Mouse (Mus musculus) liver, adult 2 months (tissue): ENCODE measurements around the gene Hlf. TPM values are rescaled to one million over a fixed set of nuclear protein-coding genes. Genes with fewer than 3 reads are reported as not detected.

Source experiments
- DNase-seq: peaks from one replicate; pipeline ENCODE4 v3.0.0-alpha.2; 2011; ENCODE audit warnings: low read depth, low spot score; ENCODE audit errors: extremely low read depth
- H3K27ac ChIP-seq: fragments of 200-500 bp; replicated peaks from 2 replicates; pipeline ENCODE4 v1.5.1; 2012; ENCODE audit warnings: low read depth, mild to moderate bottlenecking, control low read depth, inconsistent platforms, low read length; ENCODE audit not compliant: insufficient read depth
- H3K27me3 ChIP-seq: fragments of 200-500 bp; 2 replicates; pipeline ENCODE4 v1.6.1; 2012; ENCODE audit warnings: mild to moderate bottlenecking, moderate library complexity, low read length, inconsistent platforms; ENCODE audit not compliant: control insufficient read depth, insufficient read depth
- H3K36me3 ChIP-seq: fragments of 200-500 bp; 2 replicates; pipeline ENCODE4 v1.6.1; 2012; ENCODE audit warnings: low read length, inconsistent platforms; ENCODE audit not compliant: control insufficient read depth, insufficient read depth
- H3K4me1 ChIP-seq: fragments of 200-500 bp; 2 replicates; pipeline ENCODE4 v1.6.1; 2011; ENCODE audit warnings: low read length; ENCODE audit not compliant: control insufficient read depth, insufficient read depth
- H3K4me3 ChIP-seq: fragments of 200-500 bp; 2 replicates; pipeline ENCODE4 v1.5.1; 2011; ENCODE audit warnings: low read depth, mild to moderate bottlenecking, control low read depth, low read length, moderate library complexity; ENCODE audit not compliant: insufficient read depth
- H3K79me2 ChIP-seq: fragments of 200-500 bp; 2 replicates; pipeline ENCODE4 v1.6.1; 2012; ENCODE audit warnings: inconsistent platforms, mild to moderate bottlenecking, low read length, moderate library complexity; ENCODE audit not compliant: control insufficient read depth, insufficient read depth
- H3K9ac ChIP-seq: fragments of 200-500 bp; 2 replicates; pipeline ENCODE4 v1.6.1; 2012; ENCODE audit warnings: low read depth, mild to moderate bottlenecking, control low read depth, inconsistent platforms, low read length
- CTCF ChIP-seq: fragments of 200-500 bp; IDR thresholded peaks from 2 replicates; pipeline ENCODE4 v1.5.1; 2011; ENCODE audit warnings: low read depth, low read length, control low read depth
- POLR2A ChIP-seq: fragments of 200-500 bp; IDR thresholded peaks from 2 replicates; pipeline ENCODE4 v1.6.1; 2011; ENCODE audit warnings: low read length, control low read depth; ENCODE audit not compliant: insufficient read depth; ENCODE audit errors: extremely low read depth
- WGBS: fragments of 180-500 bp; shearing (Covaris S2); methylation state at CpG from one replicate; pipeline ENCODE4 v1.1.7; 2018; 5-methylcytosine and 5-hydroxymethylcytosine counted together
- polyA plus RNA-seq: library from polyadenylated mRNA; depleted of rRNA; stranded (reverse); fragments of >200 nt; gene quantifications from 2 replicates; pipeline ENCODE4 v1.2.3, GENCODE M21; 2012
- total RNA-seq: library from RNA; depleted of rRNA; stranded (reverse); fragments of >200 nt; gene quantifications from 2 replicates; pipeline ENCODE4 v1.2.3, GENCODE M21; 2014

Hlf gene
- total and polyA plus RNA-seq, 2 experiments: 12.1 to 18.3 TPM

DNA sequence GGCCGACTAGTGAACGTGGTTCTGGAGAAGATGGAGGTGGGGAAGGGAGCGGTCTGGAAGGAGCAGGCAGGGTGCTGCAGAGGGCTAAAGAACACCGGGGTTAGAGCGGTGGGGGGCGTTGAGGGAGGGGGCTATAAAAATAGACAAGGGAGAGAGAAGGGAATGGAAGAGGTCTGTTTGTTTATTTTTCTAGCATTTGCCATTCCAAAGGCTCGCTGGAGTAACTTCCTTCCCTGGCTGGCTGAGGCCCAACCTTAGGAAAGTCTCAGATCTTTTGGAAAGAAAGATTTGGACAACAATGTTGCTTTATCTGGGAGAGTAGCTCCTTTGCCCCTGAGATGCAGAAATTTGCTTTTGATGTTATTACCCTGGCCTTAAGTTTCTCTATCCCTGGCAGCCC, 21.6 kb downstream of the Hlf start:
- DNase-seq: no peak
- 64% methylated on average over 7 of the region's 7 CpGs for WGBS
- Histone ChIP-seq H3K9ac (peak overlapping the region; percentile 37), H3K4me3 (no peak overlapping the region), H3K27me3 (no peaks in the 10 kb centered on the region), H3K79me2 (peaks cover 20% of the 10 kb centered on the region; the same call in 1 of the 2 replicates), H3K36me3 (no peaks in the 10 kb centered on the region), H3K27ac (peak overlapping the region; percentile 90), H3K4me1 (peaks cover 54% of the 10 kb centered on the region)
- TF ChIP-seq POLR2A (no peak), CTCF (no peak)

DNA sequence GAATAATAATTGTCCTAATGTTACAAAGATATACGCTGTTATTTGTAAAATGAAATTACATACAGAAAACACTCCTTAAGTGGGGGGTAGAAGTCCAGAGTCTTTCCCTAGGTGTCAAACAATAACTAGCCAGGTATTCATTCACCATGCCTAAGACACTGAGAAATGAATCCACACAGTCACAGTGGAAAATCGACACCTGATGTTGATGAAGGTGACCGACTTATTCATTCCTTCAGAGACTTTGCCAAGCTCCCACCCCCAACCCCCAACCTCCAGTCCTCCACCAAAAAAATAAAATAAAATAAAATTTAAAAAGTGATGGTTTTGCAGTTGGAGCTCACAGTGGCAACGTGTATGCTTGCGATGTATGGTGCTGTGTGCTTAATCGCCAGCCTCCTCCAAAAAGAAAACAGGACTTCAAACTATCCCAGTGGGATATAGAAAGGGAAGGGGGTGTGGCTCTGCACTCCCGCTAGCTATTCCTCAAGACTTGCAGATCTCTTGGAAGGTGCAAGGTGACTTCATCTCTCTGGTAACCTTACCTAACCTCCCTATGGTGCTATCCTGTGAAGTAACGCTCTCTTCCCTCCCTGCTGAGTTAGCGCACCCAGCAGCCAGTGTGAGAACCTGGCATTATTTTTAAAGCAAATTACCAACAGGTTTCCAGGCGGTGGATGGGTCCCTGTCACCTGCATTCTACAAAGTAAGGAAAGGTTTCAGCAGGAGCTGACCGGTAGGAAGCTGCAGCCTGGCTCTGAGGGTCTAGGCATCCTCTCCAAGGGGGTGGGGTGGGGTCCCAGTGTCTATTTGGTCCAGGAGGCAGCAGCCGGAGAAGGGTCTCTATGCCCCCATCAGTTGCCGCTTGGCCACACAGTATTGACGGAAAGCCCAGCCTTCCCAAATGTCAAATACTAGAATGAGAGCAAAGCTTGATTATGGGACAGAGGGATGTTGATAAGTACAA, 22.5 kb downstream of the Hlf start:
- H3K36me3 ChIP-seq: no peaks in the 10 kb centered on the region
- peak overlapping the region; percentile 26; the same call in 1 of the 2 replicates for H3K27ac ChIP-seq
- 88% methylated on average over 14 of the region's 14 CpGs for WGBS
- no peaks in the 10 kb centered on the region for H3K27me3 ChIP-seq
- H3K79me2 ChIP-seq: peaks cover 20% of the 10 kb centered on the region; the same call in 1 of the 2 replicates
- no peak overlapping the region for H3K4me3 ChIP-seq
- TF ChIP-seq CTCF (no peak), POLR2A (no peak)
- no peak for DNase-seq
- no peak overlapping the region for H3K9ac ChIP-seq
- peaks cover 58% of the 10 kb centered on the region for H3K4me1 ChIP-seq

GRCm38 (mm10) chr11:90364865-90365264, 25.8 kb downstream of the Hlf start:
- WGBS: 79% methylated on average over 7 of the region's 7 CpGs
- TF ChIP-seq CTCF (no peak), POLR2A (no peak)
- H3K27me3 ChIP-seq: no peaks in the 10 kb centered on the region
- peaks cover 7% of the 10 kb centered on the region; the same call in 1 of the 2 replicates for H3K79me2 ChIP-seq
- no peak for DNase-seq
- peaks cover 35% of the 10 kb centered on the region for H3K4me1 ChIP-seq
- H3K9ac ChIP-seq: no peak overlapping the region
- 0 out of 2 replicates have a peak overlapping the region, but pooled peaks have one; percentile 2 for H3K27ac ChIP-seq
- H3K36me3 ChIP-seq: no peaks in the 10 kb centered on the region
- no peak overlapping the region for H3K4me3 ChIP-seq

- H3K27me3 ChIP-seq: no peaks in the 10 kb centered on the region
- no peak overlapping the region for H3K9ac ChIP-seq
- WGBS: 33% methylated on average over 10 of the region's 10 CpGs
- peaks cover 5% of the 10 kb centered on the region; the same call in 1 of the 2 replicates for H3K79me2 ChIP-seq
- TF ChIP-seq CTCF: no peak
- no peak for TF ChIP-seq POLR2A
- H3K36me3 ChIP-seq: no peaks in the 10 kb centered on the region
- H3K27ac ChIP-seq: peak overlapping the region; percentile 80
- DNase-seq: peak; percentile 99
- H3K4me1 ChIP-seq: peaks cover 29% of the 10 kb centered on the region
- H3K4me3 ChIP-seq: no peak overlapping the region
These were observed 26.7 kb downstream of the Hlf start for GRCm38 (mm10) chr11:90363821-90364497.

- H3K9ac ChIP-seq: no peak overlapping the region
- H3K27me3 ChIP-seq: no peaks in the 10 kb centered on the region
- peaks cover 30% of the 10 kb centered on the region for H3K4me1 ChIP-seq
- H3K36me3 ChIP-seq: no peaks in the 10 kb centered on the region
- peak; percentile 42; the same call in 1 of the 2 replicates for TF ChIP-seq CTCF
- no peak for TF ChIP-seq POLR2A
- H3K27ac ChIP-seq: peak overlapping the region; percentile 37
- 13% methylated on average over 3 of the region's 3 CpGs for WGBS
- no peak overlapping the region for H3K4me3 ChIP-seq
- DNase-seq: no peak
- H3K79me2 ChIP-seq: peaks cover 3% of the 10 kb centered on the region; the same call in 1 of the 2 replicates
These were observed 27.3 kb downstream of the Hlf start for GRCm38 (mm10) chr11:90363406-90363805.
